Mouse (Mus musculus) MEL (cell line): ENCODE data around the gene Foxn1. TPM values are rescaled to one million over a fixed set of nuclear protein-coding genes. Genes with fewer than 3 reads are reported as not detected.

Source experiments
- DNase-seq: peaks from one replicate; pipeline ENCODE4 v3.0.0; 2011; ENCODE audit warnings: low read depth, low spot score
- H3K27ac ChIP-seq: 2 replicates; pipeline ENCODE4 v1.5.1; 2012; ENCODE audit warnings: low read depth, mild to moderate bottlenecking, control low read depth, low read length, moderate library complexity; ENCODE audit not compliant: control insufficient read depth
- H3K27me3 ChIP-seq, 2 experiments: fragments of 150-350 bp in 1 of 2; sonication (generic) in 1 of 2; 2 replicates each; pipeline ENCODE4 v1.6.1; 2012; ENCODE audit warnings: low read length in 2 of 2, mild to moderate bottlenecking in 2 of 2, improper control_type of control experiment in 1 of 2, moderate library complexity in 1 of 2; ENCODE audit not compliant: insufficient read depth in 2 of 2, control insufficient read depth in 1 of 2
- H3K36me3 ChIP-seq, 2 experiments: 2 replicates each; pipeline ENCODE4 v1.6.1; 2012 to 2014; ENCODE audit warnings: low read length in 2 of 2, improper control_type of control experiment in 1 of 2, inconsistent platforms in 1 of 2, mild to moderate bottlenecking in 1 of 2; ENCODE audit not compliant: insufficient read depth in 2 of 2, control insufficient read depth in 1 of 2
- H3K4me1 ChIP-seq, 2 experiments: fragments of 150-350 bp in 1 of 2; sonication (generic) in 1 of 2; 2 replicates each; pipeline ENCODE4 v1.6.1; 2012; ENCODE audit warnings: low read length in 2 of 2, improper control_type of control experiment in 1 of 2, mild to moderate bottlenecking in 1 of 2; ENCODE audit not compliant: insufficient read depth in 2 of 2, control insufficient read depth in 1 of 2
- H3K4me3 ChIP-seq, 2 experiments: fragments of 150-350 bp in 1 of 2; sonication (generic) in 1 of 2; 2 replicates each; pipeline ENCODE4 v1.5.1; 2012; ENCODE audit warnings: low read depth in 2 of 2, low read length in 2 of 2, mild to moderate bottlenecking in 2 of 2, moderate library complexity in 2 of 2, control low read depth in 1 of 2, improper control_type of control experiment in 1 of 2; ENCODE audit not compliant: control insufficient read depth in 1 of 2, insufficient read depth in 1 of 2
- H3K79me2 ChIP-seq: 2 replicates; pipeline ENCODE4 v1.6.1; 2012; ENCODE audit warnings: mild to moderate bottlenecking, low read length, moderate library complexity; ENCODE audit not compliant: control insufficient read depth, poor library complexity, insufficient read depth
- H3K9ac ChIP-seq: 2 replicates; pipeline ENCODE4 v1.6.1; 2012; ENCODE audit warnings: low read depth, mild to moderate bottlenecking, control low read depth, low read length, moderate library complexity; ENCODE audit not compliant: control insufficient read depth, poor library complexity, severe bottlenecking
- H3K9me3 ChIP-seq: fragments of 150-350 bp; sonication (generic); replicated peaks from 2 replicates; pipeline ENCODE4 v1.6.1; 2012; ENCODE audit warnings: mild to moderate bottlenecking, low read length, improper control_type of control experiment, moderate library complexity; ENCODE audit not compliant: insufficient read depth
- CHD2 ChIP-seq: IDR thresholded peaks from 2 replicates; pipeline ENCODE4 v1.6.1; 2011; ENCODE audit warnings: low read length, improper control_type of control experiment
- CTCF ChIP-seq, 3 experiments: IDR thresholded peaks in 2 of 3; conservative IDR thresholded peaks in 1 of 3; 2 replicates each; pipeline ENCODE4 v1.5.1; 2011 to 2012; ENCODE audit warnings: low read length in 3 of 3, low read depth in 2 of 3, mild to moderate bottlenecking in 2 of 3, improper control_type of control experiment in 1 of 3, inconsistent platforms in 1 of 3, mixed read lengths in 1 of 3, moderate library complexity in 1 of 3; ENCODE audit not compliant: control insufficient read depth in 1 of 3, insufficient read depth in 1 of 3, poor library complexity in 1 of 3, severe bottlenecking in 1 of 3
- ELF1 ChIP-seq: IDR thresholded peaks from 2 replicates; pipeline ENCODE4 v1.6.1; 2014; ENCODE audit warnings: low read depth, mild to moderate bottlenecking, inconsistent platforms, low read length, improper control_type of control experiment, moderate library complexity
- GABPA ChIP-seq: IDR thresholded peaks from 2 replicates; pipeline ENCODE4 v1.6.1; 2012; ENCODE audit warnings: low read depth, mild to moderate bottlenecking, inconsistent platforms, low read length, improper control_type of control experiment, moderate library complexity
- GATA1 ChIP-seq: IDR thresholded peaks from 2 replicates; pipeline ENCODE4 v1.6.1; 2011; ENCODE audit warnings: low read depth, low read length, improper control_type of control experiment
- HCFC1 ChIP-seq: IDR thresholded peaks from 2 replicates; pipeline ENCODE4 v1.6.1; 2012; ENCODE audit warnings: low read depth, mild to moderate bottlenecking, inconsistent platforms, low read length, improper control_type of control experiment, moderate library complexity
- JUND ChIP-seq: IDR thresholded peaks from 2 replicates; pipeline ENCODE4 v1.6.1; 2011; ENCODE audit warnings: low read depth, mild to moderate bottlenecking, improper control_type of control experiment, low read length
- KAT2A ChIP-seq: conservative IDR thresholded peaks from 2 replicates; pipeline ENCODE4 v1.6.1; 2012; ENCODE audit warnings: low read depth, low read length, improper control_type of control experiment, inconsistent platforms
- MAX ChIP-seq: IDR thresholded peaks from 2 replicates; pipeline ENCODE4 v1.6.1; 2011; ENCODE audit warnings: low read length, improper control_type of control experiment
- MYC ChIP-seq: IDR thresholded peaks from 2 replicates; pipeline ENCODE4 v1.6.1; 2011; ENCODE audit warnings: low read depth, mild to moderate bottlenecking, low read length, improper control_type of control experiment, moderate library complexity
- NELFE ChIP-seq: IDR thresholded peaks from 2 replicates; pipeline ENCODE4 v1.6.1; 2011; ENCODE audit warnings: low read depth, low read length, improper control_type of control experiment
- NRF1 ChIP-seq: IDR thresholded peaks from 2 replicates; pipeline ENCODE4 v1.6.1; 2014; ENCODE audit warnings: low read depth, mild to moderate bottlenecking, inconsistent platforms, low read length, improper control_type of control experiment, moderate library complexity; ENCODE audit not compliant: poor library complexity, insufficient read depth, severe bottlenecking
- POLR2A ChIP-seq, 2 experiments: IDR thresholded peaks; 2 replicates each; pipeline ENCODE4 v1.6.1; 2011 to 2012; ENCODE audit warnings: low read length in 2 of 2, mild to moderate bottlenecking in 2 of 2, control low read depth in 1 of 2, improper control_type of control experiment in 1 of 2, low read depth in 1 of 2, moderate library complexity in 1 of 2; ENCODE audit not compliant: control insufficient read depth in 1 of 2, insufficient read depth in 1 of 2, poor library complexity in 1 of 2
- SMC3 ChIP-seq: IDR thresholded peaks from 2 replicates; pipeline ENCODE4 v1.6.1; 2011; ENCODE audit warnings: low read depth, low read length, improper control_type of control experiment
- TAL1 ChIP-seq: IDR thresholded peaks from 2 replicates; pipeline ENCODE4 v1.6.1; 2012; ENCODE audit warnings: mild to moderate bottlenecking, inconsistent platforms, low read length, moderate library complexity, mixed read lengths
- TCF12 ChIP-seq: IDR thresholded peaks from 2 replicates; pipeline ENCODE4 v1.6.1; 2014; ENCODE audit warnings: low read depth, mild to moderate bottlenecking, inconsistent platforms, low read length, improper control_type of control experiment, moderate library complexity
- UBTF ChIP-seq: IDR thresholded peaks from 2 replicates; pipeline ENCODE4 v1.6.1; 2012; ENCODE audit warnings: low read depth, mild to moderate bottlenecking, inconsistent platforms, low read length, improper control_type of control experiment, moderate library complexity, borderline replicate concordance; ENCODE audit not compliant: insufficient read depth
- ZKSCAN1 ChIP-seq: IDR thresholded peaks from 2 replicates; pipeline ENCODE4 v1.6.1; 2012; ENCODE audit warnings: low read depth, mild to moderate bottlenecking, inconsistent platforms, low read length, improper control_type of control experiment, moderate library complexity
- ZMIZ1 ChIP-seq: IDR thresholded peaks from 2 replicates; pipeline ENCODE4 v1.6.1; 2012; ENCODE audit warnings: low read depth, mild to moderate bottlenecking, inconsistent platforms, low read length, improper control_type of control experiment, moderate library complexity
- ZNF384 ChIP-seq: IDR thresholded peaks from 2 replicates; pipeline ENCODE4 v1.6.1; 2012; ENCODE audit warnings: low read depth, mild to moderate bottlenecking, inconsistent platforms, low read length, improper control_type of control experiment
- polyA plus RNA-seq, 2 experiments: library from polyadenylated mRNA; stranded (reverse) in 1 of 2; unstranded in 1 of 2; fragments of >175 nt in 1 of 2; fragments of >200 nt in 1 of 2; gene quantifications; 2 replicates each; pipeline versions ENCODE4 v1.2.1 to v1.2.4; 2012; ENCODE audit warnings: low replicate concordance in 2 of 2, low read depth in 1 of 2; ENCODE audit not compliant: insufficient read length in 2 of 2, insufficient read depth in 1 of 2, missing spikeins in 1 of 2
- total RNA-seq: library from RNA; depleted of rRNA; stranded (reverse); fragments of 300-350 nt; gene quantifications from 2 replicates; pipeline ENCODE4 v1.2.3, GENCODE M21; 2012; rRNA removed

Gene Foxn1
- total RNA-seq, result not detected in 2 replicates
- polyA plus RNA-seq, result not detected

DNA sequence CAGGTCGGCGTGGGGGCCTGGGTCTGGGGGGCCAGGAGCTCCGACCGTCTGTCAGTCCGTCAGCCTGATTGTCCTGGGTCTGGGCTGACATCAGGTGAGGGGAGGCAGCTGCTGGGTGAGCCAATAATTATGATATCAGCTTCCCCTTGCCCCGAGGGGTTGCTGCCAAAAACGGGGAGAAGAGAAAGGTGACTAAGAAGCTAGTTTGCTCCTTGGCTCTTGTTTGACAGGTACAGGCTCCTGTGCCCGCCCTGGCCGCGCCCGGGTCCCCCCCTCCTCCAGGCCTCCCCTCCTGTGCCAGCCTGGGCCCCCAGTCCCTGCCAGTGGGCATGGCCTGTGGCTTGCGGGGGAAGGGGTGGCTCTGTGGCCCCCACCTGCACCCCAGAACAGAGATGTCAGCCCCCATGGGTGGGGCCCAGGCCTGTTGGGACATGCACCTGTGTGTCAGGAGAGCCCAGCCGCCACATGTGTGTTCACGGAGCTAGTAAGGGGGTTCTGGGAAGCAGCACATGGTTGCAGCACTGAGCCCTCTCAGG lies at the start of gene Foxn1:
Gene Foxn1 (minus strand): TSS at position 51 of the 536 bp plus-strand sequence.
- no peak within 1 kb of the TSS for H3K4me3 ChIP-seq
- TF ChIP-seq CHD2 (no peak), KAT2A (no peak), TAL1 (no peak), ZKSCAN1 (no peak), SMC3 (no peak), MAX (no peak)

DNA sequence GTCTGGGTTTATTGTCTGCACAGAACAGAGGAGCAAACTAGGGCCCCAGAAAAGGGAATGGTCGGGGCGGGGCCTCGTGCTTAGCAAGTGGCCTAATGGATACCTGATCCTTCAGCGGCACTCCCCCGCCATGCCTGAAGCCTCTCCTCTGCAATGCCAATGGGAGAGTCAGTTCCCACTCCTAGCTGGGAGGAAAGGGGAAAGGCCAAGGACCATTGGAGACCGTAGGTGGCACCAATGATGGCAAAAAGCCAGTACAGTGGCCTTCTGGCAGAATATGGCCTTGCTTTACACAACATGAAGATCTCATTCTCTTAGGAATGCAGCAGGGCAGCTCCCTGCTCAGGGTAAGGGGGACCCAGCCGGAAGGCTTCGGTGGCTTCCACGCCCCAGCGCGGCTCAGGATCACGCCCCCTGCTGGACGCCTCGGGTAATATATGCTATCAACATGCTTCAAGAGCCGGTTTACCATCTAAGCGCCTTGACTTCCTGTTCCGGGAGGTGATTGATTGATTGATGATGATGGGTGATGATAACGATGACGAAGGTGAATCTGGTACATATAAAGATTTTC lies 49.5 kb upstream of the Foxn1 start:
- no peak overlapping the region for H3K27ac ChIP-seq
- no peaks in the 10 kb centered on the region for H3K79me2 ChIP-seq
- TF ChIP-seq HCFC1 (0 out of 2 replicates have a peak, but pooled peaks have one; percentile 22), TAL1 (no peak), ZNF384 (no peak), NELFE (no peak), SMC3 (peak; percentile 56), CTCF (IDR thresholded peaks at IDR 0.05 in 2 of 3, conservative IDR thresholded peaks at IDR 0.05 in 1 of 3; ENCODE audit: control insufficient read depth in 1 of 3, insufficient read depth in 1 of 3, low read depth in 2 of 3, low read length in 3 of 3, poor library complexity in 1 of 3, severe bottlenecking in 1 of 3) (peak; percentile 79 to 95 (median 86)), TCF12 (no peak), ELF1 (0 out of 2 replicates have a peak, but pooled peaks have one; percentile 20), NRF1 (no peak), MAX (peak; percentile 20; the same call in 1 of the 2 replicates), UBTF (no peak), JUND (no peak), KAT2A (no peak), POLR2A (IDR thresholded peaks at IDR 0.05; ENCODE audit: control insufficient read depth in 1 of 2, insufficient read depth in 1 of 2, low read depth in 1 of 2, low read length in 2 of 2, poor library complexity in 1 of 2) (no peak), GATA1 (peak; percentile 72), MYC (no peak), ZMIZ1 (no peak), GABPA (no peak)
- TF ChIP-seq, all 39 proteins: peak for 6
- no peak overlapping the region for H3K9ac ChIP-seq
- H3K4me1 ChIP-seq, result peaks cover 0 to 19% of the 10 kb centered on the region in 2 experiments; a peak in 2 of 4 replicates
- H3K27me3 ChIP-seq, result peaks cover 2 to 3% of the 10 kb centered on the region in 2 experiments; a peak in 3 of 4 replicates
- no peak overlapping the region for H3K4me3 ChIP-seq
- DNase-seq, result peak; percentile 74
- H3K9me3 ChIP-seq, result no peaks in the 10 kb centered on the region
- peaks cover 0 to 5% of the 10 kb centered on the region in 2 experiments; a peak in 1 of 4 replicates for H3K36me3 ChIP-seq

More for the DNA sequence above, at the start of gene Foxn1:
- Histone ChIP-seq H3K4me1 (no peaks in the 10 kb centered on the region), H3K27me3 (peaks cover 10 to 26% of the 10 kb centered on the region in 2 experiments), H3K9ac (no peak within 1 kb of the TSS), H3K27ac (no peak within 1 kb of the TSS), H3K9me3 (no peaks in the 10 kb centered on the region), H3K79me2 (no peaks in the 10 kb centered on the region), H3K36me3 (no peaks in the 10 kb centered on the region)
- DNase-seq, result no peak
